Mouse (Mus musculus) liver, adult 2 months (tissue): Measurements from ENCODE around the gene Cavin1. TPM values are rescaled to one million over a fixed set of nuclear protein-coding genes. Genes with fewer than 3 reads are reported as not detected.
A peak's percentile ranks its signal among the peaks of the same experiment; 100 is the strongest.

Experiments used
- DNase-seq: peaks from one replicate; pipeline ENCODE4 v3.0.0-alpha.2; 2011; ENCODE audit warnings: low read depth, low spot score; ENCODE audit errors: extremely low read depth
- H3K27ac ChIP-seq: fragments of 200-500 bp; replicated peaks from 2 replicates; pipeline ENCODE4 v1.5.1; 2012; ENCODE audit warnings: low read depth, mild to moderate bottlenecking, control low read depth, inconsistent platforms, low read length; ENCODE audit not compliant: insufficient read depth
- H3K27me3 ChIP-seq: fragments of 200-500 bp; 2 replicates; pipeline ENCODE4 v1.6.1; 2012; ENCODE audit warnings: mild to moderate bottlenecking, moderate library complexity, low read length, inconsistent platforms; ENCODE audit not compliant: control insufficient read depth, insufficient read depth
- H3K36me3 ChIP-seq: fragments of 200-500 bp; 2 replicates; pipeline ENCODE4 v1.6.1; 2012; ENCODE audit warnings: low read length, inconsistent platforms; ENCODE audit not compliant: control insufficient read depth, insufficient read depth
- H3K4me1 ChIP-seq: fragments of 200-500 bp; 2 replicates; pipeline ENCODE4 v1.6.1; 2011; ENCODE audit warnings: low read length; ENCODE audit not compliant: control insufficient read depth, insufficient read depth
- H3K4me3 ChIP-seq: fragments of 200-500 bp; 2 replicates; pipeline ENCODE4 v1.5.1; 2011; ENCODE audit warnings: low read depth, mild to moderate bottlenecking, control low read depth, low read length, moderate library complexity; ENCODE audit not compliant: insufficient read depth
- H3K79me2 ChIP-seq: fragments of 200-500 bp; 2 replicates; pipeline ENCODE4 v1.6.1; 2012; ENCODE audit warnings: inconsistent platforms, mild to moderate bottlenecking, low read length, moderate library complexity; ENCODE audit not compliant: control insufficient read depth, insufficient read depth
- H3K9ac ChIP-seq: fragments of 200-500 bp; 2 replicates; pipeline ENCODE4 v1.6.1; 2012; ENCODE audit warnings: low read depth, mild to moderate bottlenecking, control low read depth, inconsistent platforms, low read length
- CTCF ChIP-seq: fragments of 200-500 bp; IDR thresholded peaks from 2 replicates; pipeline ENCODE4 v1.5.1; 2011; ENCODE audit warnings: low read depth, low read length, control low read depth
- POLR2A ChIP-seq: fragments of 200-500 bp; IDR thresholded peaks from 2 replicates; pipeline ENCODE4 v1.6.1; 2011; ENCODE audit warnings: low read length, control low read depth; ENCODE audit not compliant: insufficient read depth; ENCODE audit errors: extremely low read depth
- WGBS: fragments of 180-500 bp; shearing (Covaris S2); methylation state at CpG from one replicate; pipeline ENCODE4 v1.1.7; 2018; 5-methylcytosine and 5-hydroxymethylcytosine counted together
- polyA plus RNA-seq: library from polyadenylated mRNA; depleted of rRNA; stranded (reverse); fragments of >200 nt; gene quantifications from 2 replicates; pipeline ENCODE4 v1.2.3, GENCODE M21; 2012
- total RNA-seq: library from RNA; depleted of rRNA; stranded (reverse); fragments of >200 nt; gene quantifications from 2 replicates; pipeline ENCODE4 v1.2.3, GENCODE M21; 2014

Cavin1 gene
- total and polyA plus RNA-seq, 2 experiments: 4.0 to 4.1 TPM

DNA sequence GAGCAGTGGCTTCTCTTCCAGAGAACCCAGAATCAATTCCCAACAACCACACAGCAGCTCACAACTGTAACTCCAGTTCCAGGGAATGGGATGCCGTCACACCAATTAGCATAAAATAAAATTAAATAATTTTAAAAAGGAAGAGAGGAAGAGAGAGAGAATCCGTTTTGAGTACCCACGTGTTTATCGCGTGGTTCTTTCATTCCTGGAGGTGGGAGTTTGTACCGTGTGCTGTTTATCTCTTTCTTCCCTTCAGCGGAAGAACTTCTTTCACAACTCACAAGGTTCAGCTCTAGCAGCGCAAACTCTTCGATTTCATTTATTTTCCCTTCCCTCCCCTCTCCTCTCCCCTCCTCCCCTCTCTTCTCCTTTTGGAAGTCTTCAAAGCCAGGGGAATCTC is 23.5 kb upstream of the Cavin1 start:
- TF ChIP-seq POLR2A: no peak
- TF ChIP-seq CTCF: no peak
- Histone ChIP-seq H3K36me3 (no peaks in the 10 kb centered on the region), H3K9ac (no peak overlapping the region), H3K79me2 (no peaks in the 10 kb centered on the region), H3K27ac (no peak overlapping the region), H3K4me1 (no peaks in the 10 kb centered on the region; the same call in 1 of the 2 replicates), H3K27me3 (no peaks in the 10 kb centered on the region), H3K4me3 (no peak overlapping the region)
- WGBS: 48% methylated on average over 9 of the region's 9 CpGs
- no peak for DNase-seq

DNA sequence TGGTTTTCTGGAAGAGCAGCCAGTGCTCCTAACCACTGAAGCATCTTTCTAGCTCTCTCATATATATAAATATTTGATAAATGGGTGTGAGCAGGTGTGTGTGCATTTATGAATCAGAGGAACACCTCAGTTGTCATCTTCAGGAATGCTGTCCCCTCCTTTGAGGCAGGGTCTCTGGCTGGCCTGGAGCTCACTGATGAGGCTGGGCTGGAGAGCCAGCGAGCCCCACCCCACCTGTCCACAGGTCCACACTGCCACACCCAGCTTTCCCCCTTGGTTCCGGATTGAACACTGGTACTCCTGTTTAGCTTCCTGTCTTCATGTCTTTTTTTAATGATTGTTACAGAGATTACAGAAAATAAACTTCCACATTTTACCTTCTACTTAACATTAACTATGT is 22.8 kb upstream of the Cavin1 start:
- H3K9ac ChIP-seq: no peak overlapping the region
- TF ChIP-seq CTCF (no peak), POLR2A (no peak)
- no peak for DNase-seq
- no peak overlapping the region for H3K4me3 ChIP-seq
- no peaks in the 10 kb centered on the region for H3K27me3 ChIP-seq
- H3K79me2 ChIP-seq: no peaks in the 10 kb centered on the region
- H3K36me3 ChIP-seq: no peaks in the 10 kb centered on the region
- no peak overlapping the region for H3K27ac ChIP-seq
- WGBS: 84% methylated on average over 2 of the region's 2 CpGs
- no peaks in the 10 kb centered on the region; the same call in 1 of the 2 replicates for H3K4me1 ChIP-seq

DNA sequence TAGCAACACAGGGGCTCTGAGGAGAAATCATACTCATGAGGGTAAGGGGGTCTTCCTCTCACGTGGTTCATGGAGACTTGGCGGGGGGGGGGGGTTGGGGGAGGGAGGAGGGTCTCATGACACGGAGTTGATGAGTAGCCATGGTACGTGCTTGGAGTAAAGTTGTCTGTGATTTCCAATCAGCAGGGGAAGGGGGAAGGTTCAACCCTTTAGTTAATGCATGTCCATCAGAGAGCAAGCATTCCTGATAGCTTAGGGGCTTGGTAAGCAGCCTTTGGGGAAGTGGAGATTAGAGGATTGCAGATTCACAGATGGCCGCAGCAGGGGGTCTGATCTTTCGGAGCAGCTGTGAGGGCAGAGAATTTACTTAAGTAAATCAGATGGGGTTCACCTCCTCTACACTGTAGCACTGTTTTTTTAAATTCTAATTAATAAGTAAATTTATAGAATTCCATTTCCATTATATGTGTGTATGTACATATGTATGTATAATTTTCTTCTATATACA is 20.4 kb upstream of the Cavin1 start:
- H3K4me3 ChIP-seq: no peak overlapping the region
- no peak for DNase-seq
- H3K79me2 ChIP-seq: no peaks in the 10 kb centered on the region
- 59% methylated on average over 6 of the region's 6 CpGs for WGBS
- H3K27ac ChIP-seq: no peak overlapping the region
- H3K9ac ChIP-seq: no peak overlapping the region
- no peaks in the 10 kb centered on the region for H3K36me3 ChIP-seq
- H3K27me3 ChIP-seq: no peaks in the 10 kb centered on the region
- no peak for TF ChIP-seq CTCF
- H3K4me1 ChIP-seq: no peaks in the 10 kb centered on the region; the same call in 1 of the 2 replicates

DNA sequence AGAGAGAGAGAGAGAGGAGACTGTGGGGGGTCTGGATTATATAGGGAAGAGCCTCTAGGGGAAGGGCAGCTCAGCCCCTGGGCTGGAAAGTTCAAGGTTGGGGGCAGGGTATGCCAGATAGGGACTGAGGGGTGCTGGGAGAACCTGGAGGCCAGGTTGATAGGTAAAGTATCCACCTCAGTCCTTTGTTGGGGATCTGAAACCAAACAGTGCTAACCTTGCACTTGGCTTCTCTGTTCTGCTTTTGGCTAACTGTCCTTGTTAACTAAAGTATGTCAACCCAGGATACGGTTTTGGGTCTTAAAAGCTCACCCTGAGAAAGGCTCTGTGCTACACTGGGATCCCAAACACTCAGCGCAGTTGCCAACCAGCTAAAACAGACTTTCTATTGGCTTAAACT is 19.0 kb upstream of the Cavin1 start:
- Histone ChIP-seq H3K9ac (no peak overlapping the region), H3K4me1 (no peaks in the 10 kb centered on the region; the same call in 1 of the 2 replicates), H3K27me3 (no peaks in the 10 kb centered on the region), H3K4me3 (no peak overlapping the region), H3K79me2 (no peaks in the 10 kb centered on the region), H3K36me3 (no peaks in the 10 kb centered on the region), H3K27ac (no peak overlapping the region)
- DNase-seq: no peak
- no peak for TF ChIP-seq POLR2A
- no peak for TF ChIP-seq CTCF
- 64% methylated on average over 2 of the region's 2 CpGs for WGBS

DNA sequence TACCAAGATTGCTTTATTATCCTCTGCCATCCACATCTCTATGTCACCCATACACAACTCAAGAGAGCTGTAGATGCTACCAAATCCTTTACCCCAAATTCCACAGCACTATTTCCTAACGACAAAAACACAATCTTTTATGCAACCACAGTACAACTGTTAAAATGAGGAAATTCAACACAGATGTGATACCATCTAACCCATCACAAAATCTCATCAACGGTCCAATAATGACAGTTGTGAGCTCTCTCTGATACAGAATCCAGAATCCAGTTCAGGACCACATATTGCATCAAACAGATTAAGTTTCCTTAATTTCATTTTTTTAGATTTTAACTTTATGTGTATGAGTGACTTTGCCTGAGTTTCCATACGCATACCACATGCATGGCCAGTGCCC is 18.0 kb upstream of the Cavin1 start:
- Histone ChIP-seq H3K4me3 (no peak overlapping the region), H3K27me3 (no peaks in the 10 kb centered on the region), H3K79me2 (no peaks in the 10 kb centered on the region), H3K4me1 (no peaks in the 10 kb centered on the region), H3K9ac (no peak overlapping the region), H3K36me3 (no peaks in the 10 kb centered on the region), H3K27ac (no peak overlapping the region)
- DNase-seq: no peak
- WGBS: 85% methylated on average over 3 of the region's 3 CpGs
- no peak for TF ChIP-seq POLR2A
- TF ChIP-seq CTCF: no peak

DNA sequence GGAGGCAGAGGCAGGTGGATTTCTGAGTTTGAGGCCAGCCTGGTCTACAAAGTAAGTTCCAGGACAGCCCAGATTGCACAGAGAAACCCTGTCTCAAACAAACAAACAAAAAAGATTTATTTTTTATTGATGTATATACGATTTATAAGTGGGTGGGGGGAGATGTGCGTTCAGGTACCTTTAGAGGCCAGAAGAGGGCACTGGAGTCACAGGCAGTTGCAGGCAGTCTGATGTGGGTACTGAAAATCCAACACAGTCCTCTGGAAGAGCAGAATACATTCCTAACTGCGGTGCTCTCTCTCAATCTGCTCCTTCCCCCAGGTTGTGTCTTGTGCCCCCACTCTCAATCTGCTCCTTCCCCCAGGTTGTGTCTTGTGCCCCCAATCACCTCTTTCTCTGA is 14.9 kb upstream of the Cavin1 start:
- H3K27ac ChIP-seq: no peak overlapping the region
- no peak overlapping the region for H3K9ac ChIP-seq
- DNase-seq: no peak
- H3K36me3 ChIP-seq: no peaks in the 10 kb centered on the region
- H3K79me2 ChIP-seq: no peaks in the 10 kb centered on the region
- H3K4me1 ChIP-seq: peaks cover 4% of the 10 kb centered on the region; the same call in 1 of the 2 replicates
- no peaks in the 10 kb centered on the region for H3K27me3 ChIP-seq
- 79% methylated on average over 3 of the region's 3 CpGs for WGBS
- no peak overlapping the region for H3K4me3 ChIP-seq
- TF ChIP-seq POLR2A: no peak
- TF ChIP-seq CTCF: peak; percentile 34
